Mouse (Mus musculus): ENCODE measurements at regions not wholly inside any gene's neighbourhood (a gene's known extent, or its start where the extent isn't known, plus 50 kb on each side); places are given as distances from the start of the nearest gene placed in this dataset.
"Not testable (repeated sequence)": the region's sequence is repeated elsewhere in the genome, so short reads cannot be mapped to it uniquely, and the experiment has no call there.

DNA sequence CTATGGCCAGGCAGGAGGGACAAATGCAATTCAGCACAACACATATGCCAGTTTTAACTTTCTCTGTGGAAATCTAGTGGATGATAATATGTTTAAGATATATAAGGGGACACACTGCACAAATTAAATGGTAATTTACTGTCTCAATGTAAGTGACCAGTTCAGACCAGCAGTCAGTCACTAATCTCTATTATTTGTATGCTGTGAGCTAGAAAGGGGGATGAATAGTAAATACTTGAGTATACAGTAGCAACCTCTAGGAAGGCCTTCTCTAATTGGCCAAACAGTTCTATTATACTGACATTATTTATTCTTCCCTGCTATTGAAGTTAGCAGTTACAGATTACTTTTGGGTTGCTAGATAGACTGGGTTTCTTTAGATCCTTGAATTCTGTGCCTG, 391.2 kb downstream of the Fign start:
- no peak for ATAC-seq
- Histone ChIP-seq H3K9me3 (no peaks in the 10 kb centered on the region), H3K27ac (no peak overlapping the region), H3K4me2 (replicated peaks) (no peak overlapping the region), H3K27me3 (replicated peaks) (no peaks in the 10 kb centered on the region), H3K9ac (no peak overlapping the region), H3K4me1 (replicated peaks) (peaks cover 4% of the 10 kb centered on the region; the same call in 1 of the 2 replicates), H3K36me3 (no peaks in the 10 kb centered on the region), H3K4me3 (replicated peaks) (no peak overlapping the region)

DNA sequence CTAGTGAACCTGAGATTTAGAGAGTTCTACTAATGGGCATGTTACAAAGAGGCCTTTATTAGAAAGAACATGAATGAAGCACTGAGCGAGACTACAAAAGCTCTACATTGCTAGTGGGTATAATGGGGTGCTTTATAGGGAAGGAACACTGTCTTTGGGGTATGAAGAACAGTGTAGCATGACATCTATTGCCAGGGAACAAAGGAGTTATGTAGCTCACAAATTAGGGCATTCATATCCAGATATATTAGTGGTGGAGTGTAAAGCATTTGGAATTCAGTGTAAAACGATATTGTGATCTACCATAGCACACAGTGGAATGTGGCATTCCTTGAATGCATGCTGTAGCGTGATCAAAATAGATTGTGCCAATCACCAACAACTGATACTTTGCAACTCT, 391.7 kb downstream of the Fign start:
- Histone ChIP-seq H3K9ac (no peak overlapping the region), H3K27me3 (replicated peaks) (no peaks in the 10 kb centered on the region), H3K36me3 (no peaks in the 10 kb centered on the region), H3K4me3 (replicated peaks) (no peak overlapping the region), H3K27ac (no peak overlapping the region), H3K9me3 (no peaks in the 10 kb centered on the region), H3K4me2 (replicated peaks) (no peak overlapping the region), H3K4me1 (replicated peaks) (peaks cover 4% of the 10 kb centered on the region; the same call in 1 of the 2 replicates)
- ATAC-seq = no peak
- 83% methylated on average over 3 of the region's 3 CpGs for WGBS

DNA sequence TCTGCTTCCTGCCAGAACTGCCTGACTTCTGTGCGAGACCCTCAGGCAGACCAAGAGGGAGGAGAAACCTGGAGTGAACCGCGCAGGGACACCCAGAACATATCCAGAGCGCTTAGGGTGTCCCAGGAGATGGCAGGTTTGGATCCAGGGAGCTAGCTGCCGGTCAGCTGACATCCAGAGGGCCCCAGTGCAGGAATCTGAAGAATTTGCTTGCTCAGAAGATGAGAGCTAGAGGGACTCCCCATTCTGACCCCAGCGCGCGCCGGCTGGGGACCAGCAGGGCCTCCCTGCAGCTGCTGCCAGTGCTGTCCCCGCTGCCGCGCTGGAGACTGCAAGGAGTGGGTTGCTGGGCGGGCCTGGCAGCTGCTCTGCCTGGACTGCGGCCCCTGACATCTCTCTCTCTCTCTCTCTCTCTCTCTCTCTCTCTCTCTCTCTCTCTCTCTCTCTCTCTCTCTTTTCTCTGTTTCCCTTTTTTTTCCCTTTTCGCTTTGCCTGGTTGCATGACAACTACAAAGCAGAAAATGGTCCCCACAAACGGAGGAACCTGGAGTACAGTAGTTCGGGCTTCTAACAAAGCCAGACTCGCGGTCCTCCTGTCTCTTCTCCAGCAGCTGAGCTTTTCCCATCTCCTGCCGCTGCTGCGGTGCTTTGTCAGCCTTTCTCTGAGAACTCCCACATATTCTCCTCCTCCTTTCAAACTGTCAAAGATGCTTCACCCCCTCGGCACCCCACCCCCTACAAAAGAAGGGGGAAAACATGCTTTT, 395.3 kb downstream of the Fign start:
- WGBS = under 1% methylated on average over 22 of the region's 22 CpGs
- peak overlapping the region; percentile 85 for H3K4me2 ChIP-seq (replicated peaks)
- peak overlapping the region; percentile 27; the same call in 1 of the 2 replicates for H3K9ac ChIP-seq
- no peaks in the 10 kb centered on the region for H3K9me3 ChIP-seq
- H3K4me1 ChIP-seq (replicated peaks) = peaks cover 4% of the 10 kb centered on the region; the same call in 1 of the 2 replicates
- H3K4me3 ChIP-seq (replicated peaks) = peak overlapping the region; percentile 34
- no peaks in the 10 kb centered on the region for H3K27me3 ChIP-seq (replicated peaks)
- ATAC-seq = peak; percentile 95
- no peaks in the 10 kb centered on the region for H3K36me3 ChIP-seq
- 0 out of 2 replicates have a peak overlapping the region, but pooled peaks have one; percentile 34 for H3K27ac ChIP-seq

DNA sequence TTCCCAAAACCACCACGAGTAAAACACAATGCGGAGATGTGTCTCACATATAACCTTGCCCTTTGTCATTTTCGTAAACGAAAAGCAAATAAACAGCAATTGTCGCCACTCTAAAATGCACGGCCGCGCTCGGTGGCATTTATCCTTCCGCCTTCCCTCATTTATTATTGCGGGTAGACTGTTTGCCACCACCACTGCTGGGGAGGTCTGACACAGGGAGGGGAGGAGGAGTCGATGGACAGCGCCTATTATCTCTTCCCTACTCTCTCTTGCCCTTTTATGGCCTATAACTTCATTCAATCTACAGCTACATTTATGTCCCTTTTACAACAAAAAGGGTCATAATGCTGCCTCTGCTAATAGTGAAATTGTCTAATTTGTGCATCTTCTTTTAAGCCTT, 396.0 kb downstream of the Fign start:
- ATAC-seq = 0 out of 2 replicates have a peak, but pooled peaks have one; percentile 19
- H3K9ac ChIP-seq = no peak overlapping the region

DNA sequence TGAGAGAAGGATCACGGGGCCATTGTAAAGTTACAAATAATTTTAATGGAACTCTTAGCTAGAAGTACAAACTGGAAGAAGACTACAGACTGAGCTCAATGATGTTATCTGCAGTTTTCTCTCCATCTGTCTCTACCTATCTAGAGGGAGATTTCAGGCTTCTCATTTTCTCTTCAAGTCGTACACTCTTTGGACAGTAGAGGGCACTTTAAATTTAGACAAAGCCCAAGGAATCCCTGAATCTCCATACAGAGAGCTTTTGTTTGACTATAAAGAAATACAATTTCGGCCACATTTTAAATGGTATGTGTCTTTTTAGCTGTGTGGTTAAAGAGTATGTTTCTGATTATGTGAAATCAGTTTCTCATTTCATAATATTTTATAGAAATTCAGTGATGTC, 397.6 kb downstream of the Fign start:
- H3K27me3 ChIP-seq (replicated peaks) = no peaks in the 10 kb centered on the region
- H3K27ac ChIP-seq = no peak overlapping the region
- peak; percentile 46; the same call in 1 of the 2 replicates for ATAC-seq
- WGBS = 13% methylated on average over 3 of the region's 3 CpGs
- H3K4me2 ChIP-seq (replicated peaks) = no peak overlapping the region
- H3K9me3 ChIP-seq = no peaks in the 10 kb centered on the region
- no peaks in the 10 kb centered on the region for H3K36me3 ChIP-seq
- H3K4me3 ChIP-seq (replicated peaks) = no peak overlapping the region
- no peak overlapping the region for H3K9ac ChIP-seq
- peaks cover 4% of the 10 kb centered on the region; the same call in 1 of the 2 replicates for H3K4me1 ChIP-seq (replicated peaks)

More for the DNA sequence above, 396.0 kb downstream of the Fign start:
- peak overlapping the region; percentile 85 for H3K4me2 ChIP-seq (replicated peaks)
- H3K36me3 ChIP-seq = no peaks in the 10 kb centered on the region
- peaks cover 4% of the 10 kb centered on the region; the same call in 1 of the 2 replicates for H3K4me1 ChIP-seq (replicated peaks)
- 27% methylated on average over 13 of the region's 13 CpGs for WGBS
- H3K27ac ChIP-seq = 0 out of 2 replicates have a peak overlapping the region, but pooled peaks have one; percentile 34
- H3K9me3 ChIP-seq = no peaks in the 10 kb centered on the region
- H3K4me3 ChIP-seq (replicated peaks) = peak overlapping the region; percentile 34
- H3K27me3 ChIP-seq (replicated peaks) = no peaks in the 10 kb centered on the region

DNA sequence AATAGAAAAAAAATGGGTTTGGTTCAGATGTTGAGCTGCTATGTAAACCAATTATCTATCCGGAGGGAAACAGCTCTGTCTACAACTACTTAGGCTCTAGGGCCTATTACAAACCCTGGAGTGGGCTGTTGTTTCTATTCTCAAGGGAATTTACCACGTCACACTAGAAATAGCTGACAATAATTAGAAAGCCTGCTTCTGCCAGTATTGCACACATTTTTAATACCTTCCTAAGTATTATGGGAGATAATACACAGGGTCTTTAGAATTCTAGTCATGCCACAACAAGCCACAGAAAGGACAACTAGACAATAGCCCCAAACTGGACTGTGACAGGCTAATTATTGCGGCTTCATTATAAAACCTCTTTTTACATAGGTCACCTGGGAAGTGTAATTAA, 428.1 kb downstream of the Fign start:
- no peak for ATAC-seq
- H3K36me3 ChIP-seq = no peaks in the 10 kb centered on the region
- no peak overlapping the region for H3K4me3 ChIP-seq (replicated peaks)
- 65% methylated on average over 3 of the region's 3 CpGs for WGBS
- no peaks in the 10 kb centered on the region for H3K4me1 ChIP-seq (replicated peaks)
- no peak overlapping the region for H3K27ac ChIP-seq
- no peaks in the 10 kb centered on the region for H3K9me3 ChIP-seq
- H3K9ac ChIP-seq = no peak overlapping the region
- no peaks in the 10 kb centered on the region for H3K27me3 ChIP-seq (replicated peaks)
- H3K4me2 ChIP-seq (replicated peaks) = no peak overlapping the region

DNA sequence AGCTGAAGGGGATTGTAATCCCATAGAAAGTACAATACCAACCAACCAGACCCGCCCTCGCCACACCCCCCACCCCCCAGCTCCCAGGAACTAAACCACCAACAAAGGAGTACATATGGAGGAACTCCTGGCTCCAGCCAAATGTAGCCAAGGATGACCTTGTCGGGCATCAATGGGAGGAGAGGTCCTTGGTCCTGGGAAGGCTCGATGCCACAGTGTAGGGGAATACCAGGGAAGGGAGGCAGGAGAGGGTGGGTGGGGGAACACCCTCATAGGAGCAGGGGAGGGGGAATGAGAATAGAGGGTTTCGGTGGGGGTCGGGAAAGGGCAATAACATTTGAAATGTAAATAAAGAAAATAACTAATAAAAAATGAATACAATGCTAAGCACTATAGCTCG, 429.1 kb downstream of the Fign start:
- Histone ChIP-seq H3K4me1 (replicated peaks) (no peaks in the 10 kb centered on the region), H3K9ac (no peak overlapping the region), H3K27me3 (replicated peaks) (no peaks in the 10 kb centered on the region), H3K9me3 (no peaks in the 10 kb centered on the region), H3K4me3 (replicated peaks) (no peak overlapping the region), H3K27ac (no peak overlapping the region), H3K36me3 (no peaks in the 10 kb centered on the region), H3K4me2 (replicated peaks) (no peak overlapping the region)
- WGBS = 71% methylated on average over 7 of the region's 7 CpGs
- no peak for ATAC-seq

DNA sequence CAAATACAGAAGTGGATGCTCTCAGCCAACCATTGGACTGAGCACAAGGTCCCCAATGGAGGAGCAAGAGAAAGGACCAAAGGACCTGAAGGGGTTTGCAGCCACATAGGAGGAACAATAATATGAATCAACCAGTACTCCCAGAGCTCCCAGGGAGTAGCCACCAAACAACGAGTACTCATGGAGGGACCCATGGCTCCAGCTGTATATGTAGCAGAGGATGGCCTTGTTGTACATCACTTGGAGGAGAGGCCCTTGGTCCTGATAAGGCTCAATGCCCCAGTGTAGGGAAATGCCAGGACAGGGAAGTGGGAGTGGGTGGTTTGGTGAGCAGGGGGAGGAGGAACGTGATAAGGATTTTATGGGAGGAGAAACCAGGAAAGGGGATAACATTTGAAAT, 437.9 kb downstream of the Fign start:
- not testable (repeated sequence) for H3K9ac ChIP-seq; H3K4me3 ChIP-seq (replicated peaks); H3K4me1 ChIP-seq (replicated peaks); ATAC-seq; H3K36me3 ChIP-seq; H3K9me3 ChIP-seq; H3K4me2 ChIP-seq (replicated peaks); H3K27me3 ChIP-seq (replicated peaks); H3K27ac ChIP-seq
- WGBS = 75% methylated on average over 2 of the region's 2 CpGs

Measured in intestine, embryonic 15.5 days (tissue).